Mouse (Mus musculus) urinary bladder, postnatal 10 days (tissue): ENCODE results near the gene Cenpm.

Experiments
- DNase-seq: peaks from one replicate; pipeline ENCODE4 v3.0.0; 2022; ENCODE audit warnings: low spot score

Gene Cenpm

DNA sequence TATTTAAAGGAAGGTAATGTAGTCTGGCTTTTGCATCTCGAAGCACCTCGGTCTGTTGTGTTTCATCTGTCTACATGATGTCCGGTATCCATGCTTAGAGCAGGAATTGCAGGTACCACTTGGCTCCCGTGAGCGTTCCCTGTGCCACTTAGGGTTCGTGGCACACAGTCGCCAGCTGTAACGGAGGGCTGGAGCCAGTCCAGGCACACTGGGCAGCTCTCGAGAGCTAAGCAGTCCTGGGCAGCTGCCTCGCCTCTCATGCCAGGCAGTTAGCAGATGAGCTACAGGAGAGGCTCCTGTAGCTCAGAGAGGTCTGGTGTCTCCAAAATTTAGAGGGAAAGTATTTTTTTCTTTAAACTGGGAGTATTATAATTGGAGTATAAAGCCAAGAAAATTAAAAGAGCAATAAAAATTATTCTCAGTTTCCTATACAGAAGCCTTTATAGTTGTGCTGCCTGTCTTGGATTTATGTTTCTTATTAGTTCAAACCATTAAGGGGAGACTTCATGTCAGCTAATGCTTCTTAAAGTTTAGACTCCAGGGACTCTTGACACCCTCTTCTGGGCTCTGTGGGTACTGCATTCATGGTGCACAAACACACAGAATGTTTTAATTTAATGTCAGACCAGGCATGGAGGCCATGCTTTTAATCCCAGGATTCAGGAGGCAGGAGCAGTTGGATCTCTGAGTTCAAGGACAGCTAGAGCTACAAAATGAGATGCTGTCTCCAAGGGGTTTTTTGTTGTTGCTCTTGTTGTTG lies 55.9 kb downstream of the Cenpm start:
- no peak for DNase-seq

DNA sequence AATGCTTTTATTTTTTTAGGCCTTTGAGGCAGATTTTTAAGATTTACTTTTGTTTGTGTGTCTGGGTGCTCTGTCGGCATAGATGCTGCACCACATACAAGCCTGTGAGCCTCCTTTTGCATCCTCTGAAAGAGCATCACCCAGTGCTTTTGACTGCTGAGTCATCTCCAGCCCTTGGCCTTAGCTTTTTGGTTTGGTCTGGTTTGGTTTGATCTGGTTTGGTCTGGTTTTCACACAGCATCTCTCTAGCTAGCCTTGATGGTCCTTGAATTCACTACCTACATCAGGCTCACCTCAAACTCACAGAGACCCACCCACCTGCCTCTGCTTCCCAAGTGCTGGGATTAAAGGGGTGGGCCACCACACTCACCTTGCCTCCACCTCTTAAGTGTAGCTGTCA lies 56.6 kb downstream of the Cenpm start:
- no peak for DNase-seq

DNA sequence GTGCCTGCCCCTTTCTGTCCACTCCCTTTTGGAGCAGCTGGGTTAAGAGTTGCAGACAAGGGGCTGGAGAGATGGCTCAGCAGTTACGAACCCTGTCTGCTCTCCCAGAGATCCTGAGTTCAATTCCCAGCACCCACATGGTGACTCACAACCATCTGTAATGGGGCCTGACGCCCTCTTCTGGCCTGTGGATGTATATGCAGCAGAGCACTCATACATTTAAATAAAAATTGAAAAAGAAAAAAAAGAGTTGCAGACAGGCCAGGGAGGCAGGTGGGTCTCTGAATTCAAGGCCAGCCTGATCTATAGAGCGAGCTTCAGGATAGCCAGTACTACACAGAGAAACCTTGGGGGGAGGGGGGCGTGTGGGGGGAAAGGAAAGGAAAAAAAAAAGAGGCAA lies 57.1 kb downstream of the Cenpm start:
- DNase-seq, result no peak

DNA sequence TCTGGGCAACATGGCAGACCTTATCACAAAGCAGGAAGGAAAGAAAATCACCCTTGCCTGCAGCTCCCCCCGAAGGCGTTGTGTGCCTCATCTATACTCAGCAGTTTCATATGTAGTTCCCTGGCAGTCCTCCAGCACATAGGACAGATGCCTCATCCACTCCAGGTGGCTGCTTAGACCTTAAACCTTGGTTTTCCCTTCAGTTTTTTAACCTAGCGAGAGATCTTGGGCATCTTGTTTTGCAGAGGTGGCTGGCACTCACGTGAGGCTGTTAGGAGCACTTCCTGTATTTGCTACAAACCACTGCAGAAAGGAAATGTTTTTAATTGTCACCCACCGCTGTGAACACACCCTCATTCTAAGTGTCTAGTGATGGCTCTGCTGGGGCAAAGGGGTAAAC lies 57.6 kb downstream of the Cenpm start:
- no peak for DNase-seq

DNA sequence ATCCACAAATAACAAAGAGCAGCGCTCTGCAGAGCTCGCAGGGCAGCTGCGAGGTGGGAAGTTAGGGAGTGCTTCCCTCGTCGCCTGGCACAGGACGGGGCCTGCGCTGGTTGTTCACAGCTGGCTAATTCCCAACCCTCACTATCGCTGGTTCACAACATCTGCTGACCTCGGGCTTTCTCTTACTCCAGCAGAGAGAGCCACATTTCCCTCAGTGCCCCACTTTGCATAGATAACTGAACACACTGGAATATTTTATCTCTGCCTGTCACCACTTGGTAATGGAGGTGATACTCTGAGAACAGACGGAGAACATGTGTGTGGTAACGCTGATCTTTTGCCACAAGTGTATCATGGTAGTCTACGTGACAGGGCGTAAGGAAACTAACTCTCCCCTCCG lies 58.4 kb downstream of the Cenpm start:
- DNase-seq, result no peak

DNA sequence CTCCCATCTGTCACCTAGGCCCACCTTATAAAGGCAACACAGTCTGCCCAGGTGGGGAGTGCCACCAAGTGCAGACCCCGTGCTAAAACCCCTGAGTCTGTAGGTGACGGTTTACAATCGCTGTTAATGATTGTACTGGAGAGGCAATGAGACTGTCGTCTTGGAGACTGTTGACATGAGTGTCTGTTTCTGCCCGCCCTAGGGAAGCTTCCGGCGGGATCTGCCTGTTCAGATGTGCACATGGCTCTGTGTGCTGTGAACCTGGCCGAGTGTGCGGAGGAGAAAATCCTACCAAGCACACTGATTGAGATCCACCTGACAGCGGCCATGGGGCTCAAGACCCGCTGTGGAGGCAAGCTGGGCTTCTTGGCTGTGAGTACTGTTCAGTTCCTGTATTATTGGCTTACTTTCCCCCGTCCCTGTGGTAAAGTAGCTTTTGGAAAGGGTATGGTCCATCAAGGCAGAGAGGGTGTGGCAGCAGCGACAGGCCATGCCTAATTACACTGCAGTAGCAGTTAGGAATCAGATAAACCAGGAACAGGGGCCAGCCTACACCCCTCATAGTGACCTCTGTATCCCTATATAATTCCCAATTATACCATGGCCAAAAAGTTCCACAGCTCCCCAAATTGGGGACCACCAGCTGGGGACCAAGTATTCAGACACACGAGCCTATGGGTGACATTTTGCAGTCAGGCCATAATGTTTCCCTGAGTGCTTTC lies 59.3 kb downstream of the Cenpm start:
- no peak for DNase-seq

DNA sequence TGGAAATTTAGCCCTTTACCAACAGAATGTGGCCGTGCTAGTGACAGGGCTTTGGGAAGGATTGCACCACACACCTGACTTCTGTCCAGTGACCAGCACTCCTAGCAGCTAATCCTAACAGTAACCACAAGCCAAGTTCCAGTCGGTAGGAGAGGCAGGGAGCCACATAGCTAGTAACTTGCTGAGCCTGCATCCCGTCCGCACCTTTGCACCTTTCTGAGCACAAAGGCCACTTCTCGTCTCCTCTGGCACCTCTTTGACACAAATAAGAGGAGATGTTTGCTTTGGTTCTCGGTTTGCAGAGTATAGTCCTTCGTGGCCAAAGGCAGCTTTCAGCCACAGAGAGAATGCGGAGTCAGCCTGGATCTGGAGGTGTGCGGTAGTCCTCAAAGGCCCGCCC lies 59.9 kb downstream of the Cenpm start:
- no peak for DNase-seq

DNA sequence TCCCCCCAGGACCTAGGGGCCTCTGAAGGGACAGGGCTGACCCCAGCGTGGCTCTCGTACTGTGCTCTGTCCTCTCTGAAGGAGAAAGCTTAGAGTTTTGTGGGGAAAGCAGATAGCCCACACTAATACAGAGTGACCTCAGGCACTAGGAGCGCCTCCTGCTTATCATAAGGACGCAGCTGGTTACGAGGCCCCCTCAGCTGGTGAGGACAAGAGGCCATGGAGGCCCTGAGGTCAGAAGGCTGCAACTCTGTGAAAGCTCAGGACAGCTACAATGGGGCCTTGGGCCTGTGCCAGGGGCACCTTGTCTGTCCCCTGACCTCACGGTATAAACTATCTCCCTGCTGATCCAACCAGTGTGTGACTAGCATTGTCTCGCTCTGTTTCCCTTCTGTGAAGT lies 60.4 kb downstream of the Cenpm start:
- no peak for DNase-seq
